Mouse (Mus musculus) spleen, adult 2 months (tissue): ENCODE results near the gene Nnmt. TPM values are rescaled to one million over a fixed set of nuclear protein-coding genes. Genes with fewer than 3 reads are reported as not detected.

Experiments used
- DNase-seq, 2 experiments: peaks; one replicate each; pipeline versions ENCODE4 v3.0.0 to v3.0.0-alpha.2; 2012 to 2021; ENCODE audit warnings: low spot score in 2 of 2, low read depth in 1 of 2
- H3K27ac ChIP-seq: fragments of 200-500 bp; 2 replicates; pipeline ENCODE4 v1.5.1; 2012; ENCODE audit warnings: low read length, inconsistent platforms; ENCODE audit not compliant: insufficient read depth
- H3K27me3 ChIP-seq: fragments of 200-500 bp; 2 replicates; pipeline ENCODE4 v1.6.1; 2012; ENCODE audit warnings: mild to moderate bottlenecking, moderate library complexity, low read length, inconsistent platforms; ENCODE audit not compliant: control insufficient read depth, insufficient read depth
- H3K36me3 ChIP-seq: fragments of 200-500 bp; 2 replicates; pipeline ENCODE4 v1.6.1; 2012; ENCODE audit warnings: mild to moderate bottlenecking, low read length, inconsistent platforms; ENCODE audit not compliant: control insufficient read depth, insufficient read depth
- H3K4me1 ChIP-seq: fragments of 200-500 bp; 2 replicates; pipeline ENCODE4 v1.6.1; 2011; ENCODE audit warnings: inconsistent platforms; ENCODE audit not compliant: control insufficient read depth, insufficient read depth, insufficient read length
- H3K4me3 ChIP-seq: fragments of 200-500 bp; 2 replicates; pipeline ENCODE4 v1.5.1; 2011; ENCODE audit warnings: mild to moderate bottlenecking, inconsistent platforms; ENCODE audit not compliant: insufficient read depth, insufficient read length; ENCODE audit errors: extremely low read depth
- CTCF ChIP-seq: fragments of 200-500 bp; IDR thresholded peaks from 2 replicates; pipeline ENCODE4 v1.5.1; 2011; ENCODE audit warnings: mild to moderate bottlenecking, inconsistent platforms; ENCODE audit not compliant: insufficient read depth, insufficient read length, insufficient replicate concordance; ENCODE audit errors: extremely low read depth
- POLR2A ChIP-seq: fragments of 200-500 bp; IDR thresholded peaks from 2 replicates; pipeline ENCODE4 v1.6.1; 2011; ENCODE audit warnings: low read depth, low read length, inconsistent platforms
- WGBS: fragments of 180-500 bp; shearing (Covaris S2); methylation state at CpG from one replicate; pipeline ENCODE4 v1.1.7; 2018; 5-methylcytosine and 5-hydroxymethylcytosine counted together
- polyA plus RNA-seq: library from polyadenylated mRNA; depleted of rRNA; stranded (reverse); fragments of >200 nt; gene quantifications from 2 replicates; pipeline ENCODE4 v1.2.3, GENCODE M21; 2012

Nnmt gene
- polyA plus RNA-seq, 1 experiment = 0.60 TPM

DNA sequence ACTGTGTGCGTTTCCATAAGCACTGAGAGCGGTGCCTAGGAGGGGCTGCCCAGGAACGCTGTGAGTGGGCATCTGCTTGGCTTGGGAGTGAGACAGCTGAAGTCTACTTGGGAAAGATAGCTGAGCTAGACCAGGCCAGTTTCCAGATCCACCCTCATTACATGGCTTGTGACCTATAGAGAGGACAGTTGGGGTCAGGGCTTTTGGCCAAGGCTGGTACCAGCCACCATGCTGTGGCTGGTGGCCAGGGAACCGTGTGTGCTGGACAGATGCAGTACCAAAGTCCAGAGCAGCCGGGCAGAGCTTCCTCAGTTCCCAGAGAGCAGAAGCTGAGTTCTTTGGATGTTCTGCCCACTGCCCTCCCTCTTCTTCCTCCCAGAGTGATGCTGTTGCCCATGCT is 7.6 kb upstream of the Nnmt start:
- WGBS = 85% methylated on average over 5 of the region's 5 CpGs
- no peak overlapping the region for H3K27ac ChIP-seq

GRCm38 (mm10) chr9:48611032-48611431 is 6.1 kb upstream of the Nnmt start:
- WGBS = 30% methylated on average over 1 of the region's 1 CpGs
- no peak for TF ChIP-seq POLR2A
- TF ChIP-seq CTCF = no peak
- Histone ChIP-seq H3K4me1 (no peaks in the 10 kb centered on the region), H3K36me3 (no peaks in the 10 kb centered on the region), H3K27me3 (no peaks in the 10 kb centered on the region; the same call in 1 of the 2 replicates), H3K27ac (no peak overlapping the region), H3K4me3 (no peak overlapping the region)
- DNase-seq = no peak

More for the DNA sequence above, 7.6 kb upstream of the Nnmt start:
- no peaks in the 10 kb centered on the region; the same call in 1 of the 2 replicates for H3K27me3 ChIP-seq
- no peak for DNase-seq
- H3K4me3 ChIP-seq = no peak overlapping the region
- TF ChIP-seq CTCF = no peak
- TF ChIP-seq POLR2A = no peak
- no peaks in the 10 kb centered on the region for H3K4me1 ChIP-seq
- H3K36me3 ChIP-seq = no peaks in the 10 kb centered on the region

GRCm38 (mm10) chr9:48609734-48610133 is 4.8 kb upstream of the Nnmt start:
- Histone ChIP-seq H3K36me3 (no peaks in the 10 kb centered on the region), H3K4me1 (no peaks in the 10 kb centered on the region; the same call in 1 of the 2 replicates), H3K4me3 (no peak overlapping the region), H3K27ac (no peak overlapping the region), H3K27me3 (no peaks in the 10 kb centered on the region; the same call in 1 of the 2 replicates)
- TF ChIP-seq POLR2A = no peak
- no peak for TF ChIP-seq CTCF
- DNase-seq = no peak
- 42% methylated on average over 4 of the region's 4 CpGs for WGBS

DNA sequence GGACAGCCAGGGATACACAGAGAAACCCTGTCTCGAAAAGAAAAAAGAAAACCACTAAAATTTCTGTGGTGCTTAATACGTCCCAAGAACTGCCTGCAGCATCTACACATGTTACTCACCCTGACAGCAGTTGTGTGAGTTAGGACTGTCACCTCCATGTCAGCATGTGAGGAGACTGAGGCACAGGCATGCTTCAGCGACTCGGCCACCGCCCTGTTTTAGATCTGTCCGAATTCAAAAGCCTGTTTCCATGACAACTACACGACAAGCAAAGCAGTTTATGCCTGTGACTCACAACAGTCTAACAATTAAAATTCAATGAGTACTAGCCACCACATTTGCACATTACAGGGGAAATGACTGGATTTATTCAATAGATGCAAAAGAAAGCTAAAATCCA is 2.5 kb upstream of the Nnmt start:
- DNase-seq = no peak
- Histone ChIP-seq H3K27me3 (no peaks in the 10 kb centered on the region; the same call in 1 of the 2 replicates), H3K4me1 (no peaks in the 10 kb centered on the region; the same call in 1 of the 2 replicates), H3K36me3 (no peaks in the 10 kb centered on the region), H3K27ac (no peak overlapping the region), H3K4me3 (no peak overlapping the region)
- WGBS = 73% methylated on average over 7 of the region's 7 CpGs
- TF ChIP-seq CTCF (no peak), POLR2A (no peak)

DNA sequence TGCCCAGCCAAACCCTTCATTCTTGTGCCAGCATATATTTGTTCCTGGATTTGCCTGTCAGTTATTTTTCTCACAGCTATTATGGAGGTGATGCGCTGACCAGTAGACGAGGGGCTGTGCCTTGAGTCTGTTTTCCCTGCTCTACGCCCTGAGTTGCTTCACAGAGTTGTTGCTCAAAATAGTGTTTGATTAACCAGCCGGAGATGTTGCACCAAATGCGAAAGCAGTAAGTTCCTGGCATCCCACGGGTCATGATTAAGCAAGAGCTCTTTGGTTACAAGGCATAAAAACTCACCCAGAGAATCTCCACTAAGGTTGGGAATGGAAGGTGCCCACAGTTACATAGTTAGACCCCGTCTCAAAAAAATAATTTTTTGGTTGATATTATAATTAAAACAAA is 1.2 kb upstream of the Nnmt start:
- WGBS = 88% methylated on average over 7 of the region's 7 CpGs
- Histone ChIP-seq H3K4me1 (no peaks in the 10 kb centered on the region; the same call in 1 of the 2 replicates), H3K27me3 (no peaks in the 10 kb centered on the region; the same call in 1 of the 2 replicates), H3K27ac (no peak overlapping the region), H3K36me3 (no peaks in the 10 kb centered on the region), H3K4me3 (no peak overlapping the region)
- no peak for TF ChIP-seq CTCF
- TF ChIP-seq POLR2A = no peak
- no peak for DNase-seq

GRCm38 (mm10) chr9:48605697-48606096 is 744 bp upstream of the Nnmt start:
- Histone ChIP-seq H3K4me3 (no peak overlapping the region), H3K27me3 (no peaks in the 10 kb centered on the region; the same call in 1 of the 2 replicates), H3K36me3 (no peaks in the 10 kb centered on the region), H3K4me1 (no peaks in the 10 kb centered on the region; the same call in 1 of the 2 replicates), H3K27ac (no peak overlapping the region)
- WGBS = 91% methylated on average over 5 of the region's 5 CpGs
- TF ChIP-seq POLR2A (no peak), CTCF (no peak)
- no peak for DNase-seq

DNA sequence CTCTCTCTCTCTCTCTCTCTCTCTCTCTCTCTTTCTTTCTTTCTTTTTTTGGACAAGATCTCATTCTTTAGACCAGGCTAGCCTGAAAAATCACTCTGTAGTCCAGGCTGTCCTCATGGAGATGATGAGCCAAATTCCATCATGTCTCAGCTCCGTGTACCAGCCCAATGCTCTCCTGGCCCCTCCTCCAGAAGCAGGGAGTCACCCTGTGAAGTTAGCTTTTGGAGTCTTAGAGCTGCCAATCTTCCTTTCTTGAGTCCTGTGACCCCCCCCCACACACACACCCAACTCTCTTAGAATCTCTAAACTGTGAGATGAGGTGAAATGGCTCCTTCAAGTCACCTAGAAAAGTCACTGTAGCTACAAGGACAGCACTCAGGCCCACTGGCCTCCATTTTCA is 727 bp downstream of the Nnmt start:
- Histone ChIP-seq H3K27ac (no peak overlapping the region), H3K4me3 (no peak overlapping the region), H3K4me1 (no peaks in the 10 kb centered on the region; the same call in 1 of the 2 replicates), H3K36me3 (no peaks in the 10 kb centered on the region), H3K27me3 (no peaks in the 10 kb centered on the region; the same call in 1 of the 2 replicates)
- TF ChIP-seq POLR2A = no peak
- no peak for TF ChIP-seq CTCF
- no peak for DNase-seq
- 61% methylated on average over 1 of the region's 1 CpGs for WGBS
